In the genomic region with DNA sequence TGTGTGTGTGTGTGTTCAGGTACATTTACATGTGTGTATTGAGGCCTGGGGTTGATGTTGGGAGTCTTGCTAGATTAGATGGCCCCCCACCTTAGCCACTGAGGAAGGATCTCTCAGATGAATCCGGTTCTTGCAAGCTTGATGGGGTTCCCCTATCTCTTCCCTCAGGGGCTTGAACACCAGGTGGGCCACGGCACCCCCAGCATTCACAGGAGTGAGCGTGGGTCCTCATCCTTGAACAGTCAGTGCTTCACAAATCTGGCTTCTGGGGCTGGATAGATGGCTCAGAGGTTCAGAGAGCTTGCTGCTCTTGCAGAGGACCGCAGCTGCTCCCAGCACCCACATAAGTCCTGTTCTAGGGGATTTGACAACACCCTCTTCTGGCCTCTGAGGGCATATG, we compare ENCODE assay signal across 26 mouse cellular contexts. TPM values are rescaled to one million over a fixed set of nuclear protein-coding genes. Genes with fewer than 3 reads are reported as not detected.
DNase-seq lines count a peak whose midpoint lies in the region; ATAC-seq and TF ChIP-seq lines count a peak whose summit lies in the region.
"Had no signal": no experiment of that assay in that cellular context is flagged by ENCODE, and none has a peak within 500 bp of the region (broad histone marks: within the 10 kb centered on the region; RNA-seq: fewer than 3 reads in every experiment).

No protein-coding gene starts in this region.

- no peak for TF ChIP-seq CTCF in heart, adult 2 months (IDR thresholded peaks at IDR 0.05)

- DNase-seq in heart, adult 11 months, result peak; percentile 68
- DNase-seq in heart, embryonic 10.5 days (ENCODE audit: low spot score), result peak; percentile 57
- no peak for DNase-seq in heart, adult 2 months
- DNase-seq in limb, embryonic 10.5 days (ENCODE audit: low spot score), result peak; percentile 25
- DNase-seq in adrenal gland, adult 18-20 months (ENCODE audit: low spot score in 2 of 2), result no peak
- DNase-seq: adrenal gland, adult 2 months; adrenal gland, adult 8-10 months; adrenal gland, postnatal 10 days; adrenal gland, postnatal 25 days; B cell, adult 2 months; cerebellum, adult 11 months; cerebellum, adult 11-12 months; cerebellum, adult 18-20 months; cerebellum, adult 2 months had no signal

- no peak overlapping the region for H3K4me3 ChIP-seq in heart, embryonic 12.5 days
- H3K4me3 ChIP-seq in heart, embryonic 10.5 days, result no peak overlapping the region
- no peak overlapping the region for H3K4me3 ChIP-seq in heart, adult 2 months
- H3K4me3 ChIP-seq in limb, embryonic 10.5 days, result no peak overlapping the region

- TF ChIP-seq EP300 in heart, adult 2 months (IDR thresholded peaks at IDR 0.05; ENCODE audit: insufficient read depth, low read depth, low read length), result no peak

- no peak for ATAC-seq in heart, embryonic 12.5 days (ENCODE audit: insufficient number of reproducible peaks, low FRiP score)
- ATAC-seq: activated CD4-positive, CD25-positive, alpha-beta regulatory T cell, adult 4 months; CD4-positive, CD25-positive, alpha-beta regulatory T cell, adult 4 months; Patski had no signal

- no peaks in the 10 kb centered on the region for H3K27me3 ChIP-seq in heart, embryonic 12.5 days (replicated peaks)
- H3K27me3 ChIP-seq in heart, embryonic 10.5 days (ENCODE audit: insufficient read depth, poor library complexity, severe bottlenecking), result no peaks in the 10 kb centered on the region
- H3K27me3 ChIP-seq in heart, adult 2 months (ENCODE audit: control insufficient read depth, insufficient read depth, low read length), result no peaks in the 10 kb centered on the region
- H3K27me3 ChIP-seq in limb, embryonic 10.5 days (ENCODE audit: low read depth, poor library complexity, severe bottlenecking), result no peaks in the 10 kb centered on the region
- H3K27me3 ChIP-seq: CH12.LX, Patski had no signal

- H3K4me2 ChIP-seq in heart, embryonic 12.5 days, result no peak overlapping the region

- H3K9ac ChIP-seq in heart, embryonic 12.5 days, result no peak overlapping the region
- no peak overlapping the region for H3K9ac ChIP-seq in heart, adult 2 months (ENCODE audit: low read depth, low read length)

- TF ChIP-seq POLR2A in heart, adult 2 months (IDR thresholded peaks at IDR 0.05; ENCODE audit: insufficient read depth, low read depth, low read length), result no peak

- H3K36me3 ChIP-seq in heart, embryonic 12.5 days, result peaks cover 12% of the 10 kb centered on the region
- no peaks in the 10 kb centered on the region for H3K36me3 ChIP-seq in heart, embryonic 10.5 days
- no peaks in the 10 kb centered on the region for H3K36me3 ChIP-seq in heart, adult 2 months (ENCODE audit: control insufficient read depth, insufficient read depth, low read length)
- H3K36me3 ChIP-seq in limb, embryonic 10.5 days, result no peaks in the 10 kb centered on the region
- H3K36me3 ChIP-seq: G1E had no signal

- peaks cover 8% of the 10 kb centered on the region for H3K4me1 ChIP-seq in heart, embryonic 12.5 days (replicated peaks)
- H3K4me1 ChIP-seq in heart, embryonic 10.5 days, result no peaks in the 10 kb centered on the region
- peaks cover 3% of the 10 kb centered on the region; the same call in 1 of the 2 replicates for H3K4me1 ChIP-seq in heart, adult 2 months (ENCODE audit: control insufficient read depth, insufficient read depth, low read length)
- no peaks in the 10 kb centered on the region for H3K4me1 ChIP-seq in limb, embryonic 10.5 days

- 84% methylated on average over 4 of the region's 4 CpGs for WGBS in heart, embryonic 12.5 days
- WGBS in heart, embryonic 10.5 days, result 80% methylated on average over 4 of the region's 4 CpGs
- 77% methylated on average over 4 of the region's 4 CpGs for WGBS in heart, adult 2 months
- 85% methylated on average over 4 of the region's 4 CpGs for WGBS in limb, embryonic 10.5 days

- no peaks in the 10 kb centered on the region for H3K9me3 ChIP-seq in heart, embryonic 12.5 days (replicated peaks)
- H3K9me3 ChIP-seq in heart, embryonic 10.5 days, result no peaks in the 10 kb centered on the region
- no peaks in the 10 kb centered on the region for H3K9me3 ChIP-seq in limb, embryonic 10.5 days (replicated peaks)
- H3K9me3 ChIP-seq: G1E had no signal

- no peak overlapping the region for H3K27ac ChIP-seq in heart, embryonic 12.5 days (ENCODE audit: poor library complexity, severe bottlenecking)
- no peak overlapping the region for H3K27ac ChIP-seq in heart, embryonic 10.5 days
- no peak overlapping the region for H3K27ac ChIP-seq in heart, adult 2 months
- H3K27ac ChIP-seq in limb, embryonic 10.5 days, result no peak overlapping the region

- intact Hi-C loops in heart, adult 2 months (cut with DNase I), result no loop called here

- no peaks in the 10 kb centered on the region for H3K79me2 ChIP-seq in heart, adult 2 months (replicated peaks; ENCODE audit: control insufficient read depth, insufficient read depth, low read length)

RNA-seq across cellular contexts. Expression of a gene that starts 26.7 kb away (rescaled TPM):
- polyA plus RNA-seq in heart, embryonic 12.5 days (2016; fragmentation: Nextera tagmentation; extraction: Ambion mirVana), result not detected in 2 replicates
- polyA plus RNA-seq in heart, embryonic 10.5 days (2016; fragmentation: Nextera tagmentation; extraction: Ambion mirVana), result not detected in 2 replicates
- total RNA-seq in heart, adult 2 months (2021), result not detected
- not detected in 2 replicates for polyA plus RNA-seq in heart, adult 2 months (2012; rRNA removed)
- polyA plus RNA-seq in limb, embryonic 10.5 days (2016; fragmentation: Nextera tagmentation; extraction: Ambion mirVana), result 0.14 TPM in 2 replicates
- total RNA-seq in adrenal gland, adult 18-20 months (2021), result not detected
- total RNA-seq: adrenal gland, adult 2 months; adrenal gland, adult 8-10 months; adrenal gland, postnatal 10 days; adrenal gland, postnatal 14 days; adrenal gland, postnatal 25 days; adrenal gland, postnatal 36 days; adrenal gland, postnatal 4 days; CH12.LX; ES-E14; G1E; MEL had no signal
- polyA plus RNA-seq: activated CD4-positive, CD25-positive, alpha-beta regulatory T cell, adult 4 months; adrenal gland, adult 2 months; C2C12; CD4-positive, CD25-positive, alpha-beta regulatory T cell, adult 4 months; G1E; Patski had no signal

Comparison
In these comparisons a context has a peak if more than half of its experiments do, and no peak if none do; other contexts are left out.
1. DNase-seq: peak in heart, adult 11 months (single experiment), heart, embryonic 10.5 days (single experiment) and limb, embryonic 10.5 days (single experiment); none in heart, adult 2 months (0 of 2) and adrenal gland, adult 18-20 months (0 of 2).